Mouse (Mus musculus): ENCODE data around the gene Zfp715. TPM values are rescaled to one million over a fixed set of nuclear protein-coding genes. Genes with fewer than 3 reads are reported as not detected.

Gene Zfp715
- polyA plus RNA-seq, 1 experiment = 0.01 TPM

DNA sequence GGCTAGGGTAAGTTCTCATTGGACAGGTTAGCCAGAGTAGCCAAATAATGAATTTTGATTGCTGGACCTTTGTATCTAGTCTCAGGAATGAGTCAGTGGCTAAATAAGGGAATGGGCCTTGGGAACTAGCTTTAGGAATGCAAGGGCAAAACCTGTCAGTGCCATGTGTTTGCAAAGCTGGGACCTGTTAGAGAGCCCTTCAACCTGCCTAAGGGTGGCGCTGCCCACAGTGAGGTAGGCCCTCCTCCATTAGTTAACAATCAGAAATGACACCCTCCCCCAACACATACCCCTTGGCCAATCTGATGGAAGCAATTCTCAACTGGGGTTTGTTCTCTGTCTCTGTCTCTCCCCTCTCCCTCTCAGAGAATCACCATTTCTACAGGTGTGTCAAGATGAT is 33.5 kb upstream of the Zfp715 start:
- Histone ChIP-seq H3K4me1 (ENCODE audit: control insufficient read depth) (no peaks in the 10 kb centered on the region), H3K27me3 (ENCODE audit: control insufficient read depth) (no peaks in the 10 kb centered on the region), H3K9me3 (ENCODE audit: control insufficient read depth, low read length) (no peaks in the 10 kb centered on the region), H3K4me3 (replicated peaks) (no peak overlapping the region), H3K36me3 (ENCODE audit: control insufficient read depth) (no peaks in the 10 kb centered on the region)
- TF ChIP-seq GATA1 (IDR thresholded peaks at IDR 0.05; ENCODE audit: low read length) (no peak), TAL1 (IDR thresholded peaks at IDR 0.05; ENCODE audit: low read length) (no peak)

DNA sequence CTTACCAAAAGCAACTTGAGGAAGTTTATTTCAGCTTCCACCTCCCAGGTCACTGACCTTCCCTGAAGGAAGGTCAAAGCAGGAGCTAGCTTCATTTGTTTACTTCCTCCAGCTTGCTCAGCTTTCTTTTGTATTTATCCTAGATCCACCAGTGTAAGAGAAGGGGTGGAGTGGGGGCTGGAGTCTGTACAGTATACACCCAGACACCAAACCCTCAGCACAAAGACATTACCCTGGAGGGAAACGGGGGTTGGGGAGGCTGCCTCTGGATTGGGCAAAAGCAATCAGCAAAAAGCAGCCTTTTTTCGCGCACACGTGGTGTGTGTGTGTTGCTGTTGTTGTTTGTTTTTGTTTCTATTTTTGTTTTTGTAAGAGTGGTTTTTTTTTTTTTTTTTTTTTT is 33.1 kb upstream of the Zfp715 start:
- Histone ChIP-seq H3K4me1 (ENCODE audit: control insufficient read depth) (no peaks in the 10 kb centered on the region), H3K36me3 (ENCODE audit: control insufficient read depth) (no peaks in the 10 kb centered on the region), H3K4me3 (replicated peaks) (no peak overlapping the region), H3K27me3 (ENCODE audit: control insufficient read depth) (no peaks in the 10 kb centered on the region), H3K9me3 (ENCODE audit: control insufficient read depth, low read length) (no peaks in the 10 kb centered on the region)
- TF ChIP-seq TAL1 (IDR thresholded peaks at IDR 0.05; ENCODE audit: low read length) (no peak), GATA1 (IDR thresholded peaks at IDR 0.05; ENCODE audit: low read length) (no peak)

DNA sequence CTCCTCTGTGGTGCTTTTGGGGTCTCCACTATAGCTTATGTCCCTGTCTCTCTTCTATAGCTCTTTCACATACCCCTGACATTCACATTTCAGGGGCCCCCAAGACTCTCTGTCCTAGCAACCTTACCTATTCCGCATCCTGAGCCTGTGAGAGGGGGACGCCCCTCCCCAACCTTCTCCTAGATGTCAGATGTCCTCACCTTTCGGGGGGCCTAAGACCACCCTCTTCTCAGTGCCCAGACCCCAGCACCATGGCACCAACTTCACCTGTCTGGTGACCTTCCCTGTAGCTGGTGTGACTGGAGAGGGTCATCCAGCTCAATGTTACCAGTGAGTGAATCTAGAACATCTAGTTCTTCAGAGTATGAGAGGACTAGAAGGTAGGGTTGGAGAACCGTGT is 31.4 kb upstream of the Zfp715 start:
- no peak overlapping the region for H3K4me3 ChIP-seq (replicated peaks)
- no peaks in the 10 kb centered on the region for H3K36me3 ChIP-seq (ENCODE audit: control insufficient read depth)
- no peaks in the 10 kb centered on the region for H3K4me1 ChIP-seq (ENCODE audit: control insufficient read depth)
- TF ChIP-seq TAL1 (IDR thresholded peaks at IDR 0.05; ENCODE audit: low read length) (no peak), GATA1 (IDR thresholded peaks at IDR 0.05; ENCODE audit: low read length) (no peak)
- no peaks in the 10 kb centered on the region for H3K27me3 ChIP-seq (ENCODE audit: control insufficient read depth)
- H3K9me3 ChIP-seq (ENCODE audit: control insufficient read depth, low read length) = no peaks in the 10 kb centered on the region

DNA sequence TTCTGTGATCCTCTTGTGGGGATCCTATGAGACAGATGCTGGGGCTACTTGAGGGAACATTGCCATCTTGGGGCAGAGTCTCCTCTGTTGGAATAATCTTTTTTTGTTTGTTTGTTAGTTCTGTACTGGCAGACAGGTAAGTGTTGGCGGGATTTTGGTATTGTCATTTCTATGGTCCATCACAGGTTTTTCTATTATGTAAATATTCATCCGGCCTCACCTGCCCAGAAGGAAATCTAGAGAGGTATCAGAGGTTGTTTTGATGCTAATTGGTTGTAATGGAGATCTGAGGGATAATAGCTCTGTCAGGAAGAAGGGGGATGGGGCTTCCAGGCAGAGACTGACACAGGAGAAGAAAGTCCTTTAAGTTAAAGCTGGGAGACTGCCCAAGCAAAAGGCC is 30.9 kb upstream of the Zfp715 start:
- Histone ChIP-seq H3K36me3 (ENCODE audit: control insufficient read depth) (no peaks in the 10 kb centered on the region), H3K4me1 (ENCODE audit: control insufficient read depth) (no peaks in the 10 kb centered on the region), H3K27me3 (ENCODE audit: control insufficient read depth) (no peaks in the 10 kb centered on the region), H3K4me3 (replicated peaks) (no peak overlapping the region), H3K9me3 (ENCODE audit: control insufficient read depth, low read length) (no peaks in the 10 kb centered on the region)
- TF ChIP-seq TAL1 (IDR thresholded peaks at IDR 0.05; ENCODE audit: low read length) (no peak), GATA1 (IDR thresholded peaks at IDR 0.05; ENCODE audit: low read length) (no peak)

DNA sequence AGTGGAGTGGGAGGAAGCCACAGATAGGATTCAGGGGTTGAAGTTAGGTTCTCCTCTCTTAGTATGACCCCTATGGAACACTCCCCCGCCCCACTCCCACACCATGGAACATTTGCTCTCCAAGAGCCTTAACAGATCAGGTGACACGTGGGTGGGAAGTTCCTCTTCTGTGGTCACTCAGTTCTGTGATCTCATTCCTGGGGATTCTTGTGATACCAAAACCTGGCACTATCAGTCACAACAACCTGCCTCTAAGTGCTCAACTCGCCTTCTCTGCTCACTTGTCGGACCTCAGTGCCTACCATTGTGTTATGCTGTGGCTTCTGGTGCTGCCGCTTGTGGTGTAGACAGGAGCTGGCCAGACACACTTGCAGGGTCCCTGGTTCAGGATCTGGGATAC is 30.1 kb upstream of the Zfp715 start:
- H3K27me3 ChIP-seq (ENCODE audit: control insufficient read depth) = no peaks in the 10 kb centered on the region
- no peak overlapping the region for H3K4me3 ChIP-seq (replicated peaks)
- TF ChIP-seq GATA1 (IDR thresholded peaks at IDR 0.05; ENCODE audit: low read length) = no peak
- TF ChIP-seq TAL1 (IDR thresholded peaks at IDR 0.05; ENCODE audit: low read length) = no peak
- H3K4me1 ChIP-seq (ENCODE audit: control insufficient read depth) = no peaks in the 10 kb centered on the region
- H3K9me3 ChIP-seq (ENCODE audit: control insufficient read depth, low read length) = no peaks in the 10 kb centered on the region
- H3K36me3 ChIP-seq (ENCODE audit: control insufficient read depth) = no peaks in the 10 kb centered on the region

DNA sequence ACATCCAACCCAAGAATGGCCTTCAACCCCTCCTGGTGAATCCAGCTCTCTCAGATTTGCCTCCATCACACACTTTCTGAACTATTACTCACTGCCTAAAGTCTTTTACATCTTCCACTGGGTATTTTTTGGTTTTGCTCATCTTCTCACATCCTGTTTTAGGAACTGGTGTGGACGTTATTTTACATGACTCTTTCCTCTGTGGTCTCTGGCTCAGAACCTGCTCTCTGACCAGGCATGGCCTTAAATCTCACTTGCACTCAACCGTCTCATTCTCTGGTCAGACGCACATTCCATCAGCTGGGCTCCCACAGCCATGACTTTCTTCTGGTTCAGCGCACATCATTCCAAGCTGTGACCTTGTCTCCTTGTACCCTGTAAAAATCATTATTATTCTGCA is 27.7 kb upstream of the Zfp715 start:
- no peaks in the 10 kb centered on the region for H3K27me3 ChIP-seq (ENCODE audit: control insufficient read depth)
- H3K9me3 ChIP-seq (ENCODE audit: control insufficient read depth, low read length) = no peaks in the 10 kb centered on the region
- H3K4me1 ChIP-seq (ENCODE audit: control insufficient read depth) = no peaks in the 10 kb centered on the region
- no peak overlapping the region for H3K4me3 ChIP-seq (replicated peaks)
- H3K36me3 ChIP-seq (ENCODE audit: control insufficient read depth) = no peaks in the 10 kb centered on the region
- TF ChIP-seq GATA1 (IDR thresholded peaks at IDR 0.05; ENCODE audit: low read length) = no peak
- no peak for TF ChIP-seq TAL1 (IDR thresholded peaks at IDR 0.05; ENCODE audit: low read length)

DNA sequence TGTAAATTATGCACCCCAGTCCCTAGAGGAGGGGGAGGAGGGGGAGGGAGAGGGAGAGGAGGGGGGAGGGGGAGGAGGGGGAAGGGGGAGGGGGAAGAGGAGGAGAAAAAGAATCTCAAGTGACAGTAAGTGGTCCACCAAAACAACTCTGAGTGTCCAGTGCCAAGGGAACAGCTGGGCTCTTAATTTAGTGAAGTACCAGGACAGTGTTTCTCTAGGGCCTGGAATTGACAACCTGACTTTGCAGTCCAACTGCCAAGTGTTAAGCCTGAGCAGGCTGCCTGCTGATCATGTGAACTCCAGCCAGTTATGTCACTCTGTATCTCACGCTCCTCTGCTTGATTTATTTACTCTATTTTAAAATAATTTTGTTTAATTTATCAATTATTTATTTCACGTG is 20.8 kb upstream of the Zfp715 start:
- Histone ChIP-seq H3K27me3 (ENCODE audit: control insufficient read depth) (no peaks in the 10 kb centered on the region), H3K36me3 (ENCODE audit: control insufficient read depth) (no peaks in the 10 kb centered on the region), H3K9me3 (ENCODE audit: control insufficient read depth, low read length) (no peaks in the 10 kb centered on the region), H3K4me3 (replicated peaks) (no peak overlapping the region), H3K4me1 (ENCODE audit: control insufficient read depth) (no peaks in the 10 kb centered on the region)
- TF ChIP-seq GATA1 (IDR thresholded peaks at IDR 0.05; ENCODE audit: low read length) (no peak), TAL1 (IDR thresholded peaks at IDR 0.05; ENCODE audit: low read length) (no peak)

DNA sequence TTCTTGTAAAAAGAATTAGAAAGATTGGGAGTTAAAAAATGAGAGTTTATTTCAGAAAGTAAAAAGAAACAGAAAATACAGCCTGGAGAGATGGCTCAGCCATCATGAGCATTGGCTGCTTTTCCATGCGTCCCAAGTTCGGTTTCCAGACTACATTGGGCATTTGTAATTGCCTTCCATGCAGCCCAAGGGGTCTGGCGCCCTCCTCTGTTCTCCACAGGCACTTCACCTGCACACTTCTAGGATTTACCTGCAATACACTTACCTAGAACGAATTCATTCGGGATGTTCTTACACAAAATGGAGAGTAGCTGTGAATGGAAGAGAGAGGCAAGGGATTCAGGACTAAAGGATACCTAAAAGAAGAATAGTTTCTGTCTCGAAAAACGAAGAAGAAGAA is 20.1 kb upstream of the Zfp715 start:
- H3K36me3 ChIP-seq (ENCODE audit: control insufficient read depth) = no peaks in the 10 kb centered on the region
- TF ChIP-seq GATA1 (IDR thresholded peaks at IDR 0.05; ENCODE audit: low read length) = no peak
- no peak for TF ChIP-seq TAL1 (IDR thresholded peaks at IDR 0.05; ENCODE audit: low read length)
- no peaks in the 10 kb centered on the region for H3K9me3 ChIP-seq (ENCODE audit: control insufficient read depth, low read length)

DNA sequence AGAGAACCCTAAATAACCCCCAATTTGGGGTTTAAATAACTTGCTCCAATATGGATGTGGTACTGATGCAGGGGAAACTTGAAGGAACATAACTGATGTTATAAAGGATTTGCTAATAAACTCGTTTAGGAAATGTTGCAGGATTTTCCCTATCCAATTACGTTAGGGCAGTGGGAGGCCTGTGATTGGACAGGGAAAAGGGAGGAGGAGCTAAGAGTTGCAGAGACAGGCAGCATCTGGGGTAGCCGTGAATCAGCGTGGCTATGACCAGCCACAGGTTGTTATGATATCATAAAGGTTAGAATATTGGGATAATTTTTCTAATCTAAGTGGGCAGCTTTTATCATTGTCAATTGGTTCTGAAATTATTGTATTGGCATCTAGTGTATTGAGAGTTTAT is 15.0 kb upstream of the Zfp715 start:
- H3K36me3 ChIP-seq (ENCODE audit: control insufficient read depth) = no peaks in the 10 kb centered on the region
- TF ChIP-seq GATA1 (IDR thresholded peaks at IDR 0.05; ENCODE audit: low read length) = no peak
- no peak for TF ChIP-seq TAL1 (IDR thresholded peaks at IDR 0.05; ENCODE audit: low read length)
- H3K4me3 ChIP-seq (replicated peaks) = no peak overlapping the region
- no peaks in the 10 kb centered on the region for H3K9me3 ChIP-seq (ENCODE audit: control insufficient read depth, low read length)
- no peaks in the 10 kb centered on the region for H3K4me1 ChIP-seq (ENCODE audit: control insufficient read depth)
- no peaks in the 10 kb centered on the region for H3K27me3 ChIP-seq (ENCODE audit: control insufficient read depth)

More for the DNA sequence above, 20.1 kb upstream of the Zfp715 start:
- no peaks in the 10 kb centered on the region for H3K27me3 ChIP-seq (ENCODE audit: control insufficient read depth)
- H3K4me3 ChIP-seq (replicated peaks) = no peak overlapping the region
- no peaks in the 10 kb centered on the region for H3K4me1 ChIP-seq (ENCODE audit: control insufficient read depth)

DNA sequence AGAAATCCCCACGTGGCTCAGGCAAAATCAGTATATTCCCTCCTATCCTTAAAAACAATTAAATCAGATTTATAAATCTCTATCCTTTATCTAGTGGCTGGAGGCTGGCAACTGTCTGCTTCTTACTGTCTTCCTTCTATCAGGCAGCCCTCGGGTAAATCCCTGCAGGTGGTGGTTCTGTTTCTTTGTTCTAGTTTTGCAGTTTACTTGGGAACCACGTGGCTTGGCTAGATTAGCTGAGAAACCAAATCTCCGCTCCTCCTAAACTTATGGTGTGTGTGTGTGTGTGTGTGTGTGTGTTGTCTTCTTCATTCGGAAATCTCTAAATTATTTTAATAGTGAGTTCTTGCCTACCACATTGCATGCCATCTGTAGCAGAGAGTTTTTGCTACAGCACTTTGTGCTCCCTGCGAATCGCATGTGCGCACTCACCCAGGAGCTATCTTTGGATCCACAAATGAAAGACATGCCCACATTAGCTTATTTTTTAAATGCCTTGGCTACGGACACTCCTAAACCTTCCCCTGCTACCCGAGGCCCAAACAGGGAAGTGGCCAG is 13.2 kb upstream of the Zfp715 start:
- no peaks in the 10 kb centered on the region for H3K36me3 ChIP-seq (ENCODE audit: control insufficient read depth)
- no peaks in the 10 kb centered on the region for H3K27me3 ChIP-seq (ENCODE audit: control insufficient read depth)
- H3K9me3 ChIP-seq (ENCODE audit: control insufficient read depth, low read length) = no peaks in the 10 kb centered on the region
- H3K4me3 ChIP-seq (replicated peaks) = no peak overlapping the region
- TF ChIP-seq GATA1 (IDR thresholded peaks at IDR 0.05; ENCODE audit: low read length) = no peak
- no peak for TF ChIP-seq TAL1 (IDR thresholded peaks at IDR 0.05; ENCODE audit: low read length)
- no peaks in the 10 kb centered on the region for H3K4me1 ChIP-seq (ENCODE audit: control insufficient read depth)
